Mouse (Mus musculus) hindbrain, postnatal 0 days (tissue): ENCODE measurements at regions not wholly inside any gene's neighbourhood (a gene's known extent, or its start where the extent isn't known, plus 50 kb on each side); places are given as distances from the start of the nearest gene placed in this dataset.

Experiments
- ATAC-seq: fragments of 200-750 bp; cut with Nextera tagmentation; 2 replicates; pipeline ENCODE4 v1.8.0; 2017; ENCODE audit warnings: mild to moderate bottlenecking, moderate TSS enrichment, moderate library complexity
- DNase-seq: peaks from one replicate; pipeline ENCODE4 v3.0.0-alpha.2; 2015; ENCODE audit warnings: low spot score
- H3K27ac ChIP-seq: fragments of 300-500 bp; sonication (generic); 2 replicates; pipeline ENCODE4 v1.5.1; 2014; ENCODE audit warnings: mild to moderate bottlenecking
- H3K27me3 ChIP-seq: fragments of 300-500 bp; sonication (generic); 2 replicates; pipeline ENCODE4 v1.6.1; 2014; ENCODE audit warnings: low read length, mixed read lengths; ENCODE audit not compliant: insufficient read depth
- H3K36me3 ChIP-seq: fragments of 300-500 bp; sonication (generic); 2 replicates; pipeline ENCODE4 v1.6.1; 2014; ENCODE audit warnings: low read length, mixed read lengths; ENCODE audit not compliant: insufficient read depth
- H3K4me1 ChIP-seq: fragments of 300-500 bp; sonication (generic); 2 replicates; pipeline ENCODE4 v1.6.1; 2014; ENCODE audit warnings: antibody characterized with exemption, low read length, mixed read lengths; ENCODE audit not compliant: insufficient read depth
- H3K4me2 ChIP-seq: fragments of 300-500 bp; sonication (generic); 2 replicates; pipeline ENCODE4 v1.6.1; 2014; ENCODE audit warnings: low read depth, mild to moderate bottlenecking, low read length, moderate library complexity, mixed read lengths
- H3K4me3 ChIP-seq: fragments of 300-500 bp; sonication (generic); 2 replicates; pipeline ENCODE4 v1.5.1; 2014; ENCODE audit warnings: low read length
- H3K9ac ChIP-seq: fragments of 300-500 bp; sonication (generic); replicated peaks from 2 replicates; pipeline ENCODE4 v1.6.1; 2014; ENCODE audit warnings: mild to moderate bottlenecking, low read length, moderate library complexity, mixed read lengths
- H3K9me3 ChIP-seq: fragments of 300-500 bp; sonication (generic); 2 replicates; pipeline ENCODE4 v1.6.1; 2016; ENCODE audit warnings: low read length, mixed read lengths
- CTCF ChIP-seq: IDR thresholded peaks from 2 replicates; pipeline ENCODE4 v1.5.1; 2016; ENCODE audit warnings: antibody characterized with exemption, control low read depth, low read depth
- WGBS: fragments of 180-500 bp; shearing (Covaris S2); extraction: QIAGEN DNeasy Blood & Tissue Kit; methylation state at CpG from one replicate; pipeline ENCODE4 v1.1.7; 2014; 5-methylcytosine and 5-hydroxymethylcytosine counted together

DNA sequence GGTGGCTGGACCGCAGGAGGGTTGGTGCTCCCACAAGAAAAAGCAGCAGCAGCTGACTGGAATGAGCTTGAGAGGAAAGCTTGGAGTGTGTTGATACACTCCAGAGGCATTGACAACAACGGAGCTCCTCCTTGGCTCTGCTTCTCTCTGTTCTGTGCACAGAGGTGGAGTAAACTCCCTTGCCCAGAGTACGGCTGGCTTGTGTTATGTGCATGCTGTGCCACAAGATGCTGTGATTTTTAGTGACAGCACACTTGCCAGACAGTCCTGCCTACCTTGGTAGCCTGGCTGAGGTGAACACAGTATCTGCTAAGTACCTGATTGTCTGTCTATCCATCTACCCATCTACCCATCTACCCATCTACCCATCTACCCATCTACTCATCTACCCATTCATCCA lies 190.9 kb downstream of the Glrx3 start:
- Histone ChIP-seq H3K36me3 (no peaks in the 10 kb centered on the region), H3K9ac (no peak overlapping the region), H3K27me3 (0 out of 2 replicates have a peak, but pooled peaks cover 4% of the 10 kb centered on the region), H3K27ac (no peak overlapping the region), H3K4me1 (no peaks in the 10 kb centered on the region), H3K9me3 (no peaks in the 10 kb centered on the region), H3K4me3 (no peak overlapping the region), H3K4me2 (no peak overlapping the region)
- no peak for TF ChIP-seq CTCF
- whole genome bisulfite sequencing: 72% methylated on average over 3 of the region's 3 CpGs
- ATAC-seq (no peak), DNase-seq (no peak)

DNA sequence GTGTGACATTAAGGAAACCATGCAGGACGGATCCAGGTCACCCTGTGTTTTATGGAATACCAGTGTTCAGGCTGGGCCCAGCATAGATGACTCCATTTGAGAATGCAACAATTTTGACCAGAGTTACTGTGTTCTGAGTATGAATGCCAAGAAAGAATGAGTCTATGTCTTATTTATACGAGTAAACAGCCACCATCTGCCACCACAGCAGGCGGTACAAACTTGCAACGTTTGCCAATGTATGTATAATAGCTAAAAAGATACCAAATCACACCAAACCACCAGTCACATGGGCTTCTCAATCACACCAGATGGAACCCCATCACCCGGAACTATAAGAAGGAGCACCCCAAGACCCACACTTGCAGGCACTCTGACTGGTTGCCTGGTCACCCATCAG lies 192.1 kb downstream of the Glrx3 start:
- Histone ChIP-seq H3K9ac (no peak overlapping the region), H3K4me1 (no peaks in the 10 kb centered on the region), H3K4me2 (no peak overlapping the region), H3K27me3 (0 out of 2 replicates have a peak, but pooled peaks cover 4% of the 10 kb centered on the region), H3K4me3 (no peak overlapping the region), H3K36me3 (no peaks in the 10 kb centered on the region), H3K27ac (no peak overlapping the region), H3K9me3 (no peaks in the 10 kb centered on the region)
- no peak for DNase-seq
- no peak for ATAC-seq
- 67% methylated on average over 5 of the region's 5 CpGs for WGBS
- TF ChIP-seq CTCF: no peak

DNA sequence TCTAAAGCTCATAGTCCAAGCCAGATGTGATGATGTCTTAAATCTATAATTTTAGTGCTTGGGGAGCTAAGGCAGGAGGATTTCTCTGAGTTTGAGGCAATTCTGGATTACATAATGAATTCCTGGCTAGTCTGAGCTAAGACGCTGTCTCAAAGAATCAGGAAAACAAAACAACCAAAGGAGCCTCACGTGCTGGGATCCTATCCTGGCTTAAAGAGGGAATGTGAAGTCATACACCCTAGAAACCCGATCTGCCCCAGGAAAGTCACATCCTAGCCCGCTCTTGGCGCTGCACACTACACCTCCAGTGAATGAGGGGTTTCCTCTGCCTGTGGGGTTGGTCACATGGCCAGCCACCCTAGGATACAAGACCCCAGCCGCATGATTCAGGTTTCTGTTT lies 211.2 kb downstream of the Glrx3 start:
- Histone ChIP-seq H3K4me3 (no peak overlapping the region), H3K9me3 (no peaks in the 10 kb centered on the region), H3K4me2 (no peak overlapping the region), H3K27me3 (no peaks in the 10 kb centered on the region), H3K4me1 (no peaks in the 10 kb centered on the region), H3K36me3 (no peaks in the 10 kb centered on the region), H3K9ac (no peak overlapping the region), H3K27ac (no peak overlapping the region)
- DNase-seq (no peak), ATAC-seq (no peak)
- TF ChIP-seq CTCF: no peak
- 62% methylated on average over 6 of the region's 6 CpGs for WGBS

DNA sequence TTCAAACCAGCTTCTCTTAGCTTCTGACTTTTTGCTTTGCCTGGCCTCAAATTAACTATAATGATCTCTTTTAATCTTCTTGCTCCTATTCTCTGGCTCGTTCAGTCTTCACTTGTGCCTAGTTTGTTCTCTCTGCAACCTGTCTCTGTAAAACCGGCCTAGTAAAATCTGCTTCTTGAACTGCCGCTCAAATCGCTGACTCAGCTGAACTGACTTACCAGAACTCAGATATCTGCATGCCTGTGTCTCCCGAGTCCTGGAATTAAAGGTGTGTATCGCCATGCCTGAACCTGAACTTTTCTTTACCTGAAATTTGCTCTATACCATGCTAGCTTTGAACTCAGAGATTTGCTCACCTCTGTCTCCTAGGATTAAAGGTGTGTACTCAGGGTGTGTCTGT lies 212.2 kb downstream of the Glrx3 start:
- Histone ChIP-seq H3K9ac (no peak overlapping the region), H3K4me3 (no peak overlapping the region), H3K4me2 (no peak overlapping the region), H3K9me3 (no peaks in the 10 kb centered on the region), H3K4me1 (no peaks in the 10 kb centered on the region), H3K27me3 (no peaks in the 10 kb centered on the region), H3K27ac (no peak overlapping the region), H3K36me3 (no peaks in the 10 kb centered on the region)
- no peak for TF ChIP-seq CTCF
- 81% methylated on average over 6 of the region's 6 CpGs for WGBS
- DNase-seq (no peak), ATAC-seq (no peak)

DNA sequence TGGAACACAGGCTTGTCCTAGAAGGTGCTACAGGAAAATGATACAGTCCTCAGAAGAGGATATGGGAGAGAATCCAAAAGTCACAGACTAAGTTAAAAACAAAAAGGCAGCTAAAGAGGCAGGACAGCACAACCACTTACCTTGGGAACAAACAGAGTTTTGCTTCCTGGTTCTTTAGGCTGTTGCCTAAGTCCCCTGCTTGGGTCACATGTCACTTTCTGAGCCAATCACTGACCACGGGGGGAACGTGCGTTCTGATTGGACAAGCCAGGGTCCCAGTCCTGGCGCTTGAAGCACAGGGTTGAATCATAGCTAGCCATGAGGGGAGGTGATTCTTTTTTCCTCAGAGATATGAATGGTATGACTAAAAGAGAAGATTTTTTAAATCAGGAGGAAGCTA lies 216.4 kb downstream of the Glrx3 start:
- Histone ChIP-seq H3K4me1 (no peaks in the 10 kb centered on the region), H3K4me2 (no peak overlapping the region), H3K36me3 (no peaks in the 10 kb centered on the region), H3K27ac (no peak overlapping the region), H3K27me3 (no peaks in the 10 kb centered on the region), H3K9me3 (no peaks in the 10 kb centered on the region), H3K4me3 (no peak overlapping the region), H3K9ac (no peak overlapping the region)
- DNase-seq: no peak
- no peak for ATAC-seq
- no peak for TF ChIP-seq CTCF
- 95% methylated on average over 4 of the region's 4 CpGs for WGBS

DNA sequence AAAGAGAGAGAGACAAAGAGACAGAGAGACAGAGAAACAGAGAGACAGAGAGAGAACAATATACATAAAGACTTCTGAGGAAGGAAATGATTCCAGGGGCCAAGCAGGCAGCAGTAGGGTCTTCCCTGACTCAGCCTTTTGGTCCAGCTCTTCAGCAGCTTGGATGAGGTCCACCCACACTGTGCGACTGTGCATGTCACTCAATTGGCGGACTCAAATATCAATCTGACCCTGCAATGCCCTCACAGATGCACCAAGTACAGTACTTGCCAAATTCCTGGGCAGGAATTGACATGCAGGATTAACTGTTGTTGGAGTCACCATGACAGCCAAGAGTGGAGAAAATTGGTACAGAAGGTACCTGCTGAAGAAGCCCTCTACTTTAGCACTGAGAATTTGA lies 229.8 kb downstream of the Glrx3 start:
- Histone ChIP-seq H3K36me3 (no peaks in the 10 kb centered on the region), H3K4me3 (no peak overlapping the region), H3K27ac (no peak overlapping the region), H3K4me2 (no peak overlapping the region), H3K9ac (no peak overlapping the region), H3K4me1 (no peaks in the 10 kb centered on the region), H3K9me3 (no peaks in the 10 kb centered on the region), H3K27me3 (no peaks in the 10 kb centered on the region)
- no peak for TF ChIP-seq CTCF
- 66% methylated on average over 2 of the region's 2 CpGs for WGBS
- ATAC-seq (no peak), DNase-seq (no peak)

DNA sequence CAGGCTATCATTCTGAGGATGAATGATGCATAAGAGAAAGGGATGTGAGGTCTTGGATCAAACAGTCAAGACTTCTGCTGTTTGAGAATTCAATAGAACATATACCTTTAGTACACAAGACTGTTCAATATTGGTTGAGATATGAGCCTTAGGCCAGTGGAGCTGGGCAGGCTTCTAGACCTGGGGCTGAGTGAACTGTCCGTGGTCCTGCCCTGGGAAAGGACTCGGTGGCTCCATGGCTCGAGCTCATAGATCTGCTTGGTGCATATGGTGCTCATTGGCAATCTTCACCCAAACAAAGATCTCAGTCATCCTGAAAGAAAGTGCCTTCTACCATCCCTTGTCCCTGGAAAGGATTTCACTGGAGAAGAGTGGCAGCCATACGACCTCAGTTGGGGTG lies 233.7 kb downstream of the Glrx3 start:
- Histone ChIP-seq H3K4me2 (no peak overlapping the region), H3K27me3 (no peaks in the 10 kb centered on the region), H3K36me3 (no peaks in the 10 kb centered on the region), H3K4me3 (no peak overlapping the region), H3K9me3 (no peaks in the 10 kb centered on the region), H3K9ac (no peak overlapping the region), H3K27ac (no peak overlapping the region), H3K4me1 (no peaks in the 10 kb centered on the region; the same call in 1 of the 2 replicates)
- WGBS: 64% methylated on average over 4 of the region's 4 CpGs
- TF ChIP-seq CTCF: no peak
- ATAC-seq (no peak), DNase-seq (no peak)
